Mouse (Mus musculus): Measurements from ENCODE around the gene Serbp1.

Serbp1 gene

GRCm38 (mm10) chr6:67235649-67236048, 2.3 kb upstream of the Serbp1 start:
- no peak for DNase-seq (ENCODE audit: low spot score)

- DNase-seq (ENCODE audit: low spot score), result no peak
These were observed 1.3 kb upstream of the Serbp1 start for GRCm38 (mm10) chr6:67236491-67237234.

DNA sequence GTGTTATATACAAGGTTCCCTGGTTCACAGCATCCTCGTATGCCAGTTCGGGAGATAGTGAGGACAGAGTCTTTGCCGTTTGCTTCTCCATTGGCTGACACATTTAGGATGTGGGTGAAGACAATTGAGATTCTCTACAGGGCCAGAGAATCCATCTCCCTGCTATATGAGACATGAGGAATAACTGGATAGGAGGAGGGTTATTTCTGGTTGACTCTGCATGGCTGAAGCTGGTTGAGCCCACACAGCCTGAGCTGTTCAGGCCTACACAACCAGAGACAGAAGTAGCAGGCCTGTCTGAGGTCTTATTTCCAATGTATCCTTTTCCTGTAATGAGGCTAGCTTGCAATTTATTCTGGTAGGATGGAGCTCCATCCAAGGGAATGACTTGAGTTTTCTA, 3.3 kb downstream of the Serbp1 start:
- no peak for DNase-seq (ENCODE audit: low spot score)

DNA sequence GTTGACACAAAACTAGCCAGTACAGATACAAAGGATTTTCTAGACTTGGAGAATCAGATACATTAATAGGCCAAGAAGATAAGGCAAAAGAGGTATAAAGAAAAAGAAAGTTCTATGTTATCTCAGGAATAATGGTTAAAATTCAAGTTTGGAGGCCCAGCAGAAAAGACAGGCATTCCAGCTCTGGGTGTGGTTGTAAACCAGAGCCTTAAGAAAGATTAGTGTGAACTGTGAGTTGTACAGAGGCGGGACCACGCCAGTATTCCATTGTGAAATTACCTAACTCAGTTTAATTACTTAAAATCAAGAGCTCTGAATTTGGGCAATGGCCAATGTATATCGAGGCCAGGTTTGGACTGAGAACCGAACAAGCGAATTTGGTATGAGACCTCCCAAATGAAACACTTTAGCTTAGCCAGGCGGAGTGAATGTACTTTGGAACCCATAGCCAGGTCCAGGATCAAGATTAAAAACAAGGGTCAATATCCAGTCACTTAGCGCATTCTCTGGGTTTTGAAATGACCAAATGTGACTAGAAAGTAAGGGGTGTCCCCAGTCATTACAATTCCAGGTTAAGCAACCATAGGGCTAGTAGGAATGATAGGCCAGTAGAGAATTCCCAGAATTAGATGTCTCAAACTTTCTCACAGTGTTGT, 5.9 kb downstream of the Serbp1 start:
- DNase-seq (ENCODE audit: low spot score), result no peak

- no peak for DNase-seq (ENCODE audit: low spot score)
These were observed 6.5 kb downstream of the Serbp1 start for GRCm38 (mm10) chr6:67244451-67244850.

GRCm38 (mm10) chr6:67251095-67251494, 13.1 kb downstream of the Serbp1 start:
- no peak for DNase-seq (ENCODE audit: low spot score)

- no peak for DNase-seq (ENCODE audit: low spot score)
These were observed 27.0 kb downstream of the Serbp1 start for GRCm38 (mm10) chr6:67264935-67265334.

DNA sequence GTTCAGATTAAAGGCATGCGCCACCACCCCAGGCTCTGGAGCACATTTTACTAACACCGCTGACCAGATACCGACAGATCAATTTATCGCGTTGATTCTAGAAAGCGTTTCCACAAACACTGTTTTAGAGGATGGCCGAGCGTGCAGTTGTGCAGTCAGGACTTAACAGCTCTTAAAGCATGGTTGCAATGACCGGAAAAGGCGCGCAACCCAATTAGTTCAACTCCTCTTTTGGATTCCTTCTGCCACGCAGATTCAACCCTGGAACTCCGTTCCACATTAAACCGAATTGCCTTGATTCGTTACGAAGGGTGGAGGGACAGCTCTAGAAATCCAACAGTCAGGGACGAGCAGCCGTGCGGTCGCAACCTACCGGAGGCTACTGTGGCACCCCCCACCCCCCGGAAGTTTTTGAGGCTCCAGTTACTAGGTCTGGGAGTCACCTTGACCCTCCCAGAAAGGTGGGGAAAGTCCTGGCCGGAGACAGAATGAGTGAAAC, 28.2 kb downstream of the Serbp1 start:
- peak; percentile 39 for DNase-seq (ENCODE audit: low spot score)

DNA sequence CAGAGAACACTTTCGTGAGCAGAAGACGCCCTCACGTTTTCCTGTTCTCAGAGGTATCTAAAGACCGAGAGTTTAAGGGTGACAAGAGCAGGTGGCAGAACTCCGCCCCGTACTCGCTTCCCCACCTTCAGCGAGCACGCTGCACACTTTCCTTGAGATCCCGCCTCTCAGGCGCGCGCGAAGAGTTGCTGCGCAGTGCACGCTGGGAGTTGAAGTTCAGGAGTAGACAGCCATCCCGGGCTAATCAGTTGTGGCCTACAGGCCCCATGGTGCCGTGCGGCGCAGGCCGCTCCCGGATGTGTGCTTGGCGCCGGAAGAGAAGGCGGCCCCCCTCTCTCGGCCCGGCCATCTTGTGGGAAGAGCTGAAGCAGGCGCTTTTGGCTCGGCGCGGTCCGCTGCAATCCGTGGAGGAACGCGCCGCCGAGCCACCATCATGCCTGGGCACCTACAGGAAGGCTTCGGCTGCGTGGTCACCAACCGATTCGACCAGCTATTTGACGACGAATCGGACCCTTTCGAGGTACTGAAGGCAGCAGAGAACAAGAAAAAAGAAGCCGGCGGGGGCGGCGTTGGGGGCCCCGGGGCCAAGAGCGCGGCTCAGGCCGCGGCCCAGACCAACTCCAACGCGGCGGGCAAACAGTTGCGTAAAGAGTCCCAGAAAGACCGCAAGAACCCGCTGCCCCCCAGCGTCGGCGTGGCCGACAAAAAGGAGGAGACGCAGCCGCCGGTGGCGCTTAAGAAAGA, 28.9 kb downstream of the Serbp1 start:
- peak; percentile 97 for DNase-seq (ENCODE audit: low spot score)

DNA sequence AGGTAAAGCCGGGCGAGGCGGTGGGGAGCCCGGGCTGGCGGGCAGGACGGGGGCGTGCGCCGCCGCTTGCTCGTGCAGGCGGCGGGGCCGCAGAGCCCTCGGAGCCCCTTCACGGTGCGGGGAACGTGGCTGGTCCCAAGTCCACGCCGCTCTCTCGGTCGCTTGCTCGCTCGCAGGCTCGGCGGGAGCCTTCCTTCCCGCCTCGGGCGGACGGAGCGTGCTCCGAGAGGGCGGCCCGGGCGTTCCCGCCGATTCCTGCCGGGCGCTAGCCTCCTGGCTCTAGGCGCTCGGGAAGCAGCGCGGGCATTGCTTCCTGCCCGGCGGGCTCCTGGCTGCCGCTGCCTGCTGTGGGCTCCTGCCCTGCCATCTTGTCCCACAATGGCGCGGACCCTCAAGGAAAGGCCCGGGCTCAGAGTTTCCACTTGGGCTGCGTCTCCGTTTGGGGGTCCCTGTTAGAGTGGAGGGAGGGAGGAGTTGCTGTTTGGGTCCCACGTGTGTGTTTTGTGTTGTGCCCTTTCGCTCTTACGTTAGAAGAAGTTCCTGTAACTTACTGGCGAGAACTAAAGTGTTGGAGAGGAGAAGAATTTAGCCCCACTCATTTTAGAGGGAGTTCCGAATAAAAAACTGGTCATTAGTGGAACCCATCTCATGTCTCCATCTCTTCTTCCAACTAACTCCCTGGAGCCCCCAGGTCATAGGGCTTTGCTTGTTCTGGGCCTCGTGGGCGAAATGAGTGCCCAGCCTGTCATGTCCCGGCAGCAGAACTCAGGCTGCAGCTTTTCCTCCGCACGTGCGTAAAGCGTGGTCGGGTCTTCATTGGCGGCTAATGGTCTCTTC, 29.6 kb downstream of the Serbp1 start:
- peak; percentile 17 for DNase-seq (ENCODE audit: low spot score)

GRCm38 (mm10) chr6:67268245-67268612, 30.3 kb downstream of the Serbp1 start:
- DNase-seq (ENCODE audit: low spot score), result no peak

DNA sequence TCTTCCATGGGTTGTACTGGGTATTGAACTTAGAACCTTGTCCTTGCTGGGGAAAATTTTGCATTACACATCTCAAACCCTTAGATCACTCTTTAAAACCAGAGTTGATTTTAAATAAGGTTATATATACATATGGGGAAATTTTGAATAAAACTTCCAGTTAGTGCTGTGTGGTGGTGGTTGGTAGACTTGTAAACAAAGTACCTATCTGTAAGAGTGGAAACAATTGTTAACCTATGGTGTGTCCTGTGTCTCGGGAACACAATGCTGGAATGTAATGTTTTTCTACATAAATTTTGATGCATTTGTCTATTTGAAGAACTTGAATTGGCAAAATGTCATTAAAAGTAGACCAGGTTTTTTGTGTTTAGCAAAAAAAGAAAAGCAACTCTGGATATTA, 31.0 kb downstream of the Serbp1 start:
- DNase-seq (ENCODE audit: low spot score), result no peak

DNA sequence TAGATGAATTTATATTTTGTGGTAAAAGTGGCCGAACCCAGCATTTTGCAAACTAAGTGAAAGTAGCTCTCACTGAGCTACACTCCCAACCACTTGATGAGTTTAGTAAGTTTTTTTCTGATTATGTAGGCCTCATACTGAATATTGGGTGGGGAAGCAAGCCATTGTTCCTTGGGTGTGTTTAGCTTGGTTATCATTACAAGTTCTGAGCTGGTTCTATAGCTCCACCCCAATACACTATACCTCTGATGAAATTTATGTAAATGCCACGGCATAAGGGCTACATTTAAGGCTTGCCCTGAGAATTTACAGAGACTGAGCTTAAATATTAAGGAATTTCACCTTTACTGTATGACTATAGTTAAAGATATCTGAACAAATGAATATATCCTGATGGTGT, 31.5 kb downstream of the Serbp1 start:
- no peak for DNase-seq (ENCODE audit: low spot score)

DNA sequence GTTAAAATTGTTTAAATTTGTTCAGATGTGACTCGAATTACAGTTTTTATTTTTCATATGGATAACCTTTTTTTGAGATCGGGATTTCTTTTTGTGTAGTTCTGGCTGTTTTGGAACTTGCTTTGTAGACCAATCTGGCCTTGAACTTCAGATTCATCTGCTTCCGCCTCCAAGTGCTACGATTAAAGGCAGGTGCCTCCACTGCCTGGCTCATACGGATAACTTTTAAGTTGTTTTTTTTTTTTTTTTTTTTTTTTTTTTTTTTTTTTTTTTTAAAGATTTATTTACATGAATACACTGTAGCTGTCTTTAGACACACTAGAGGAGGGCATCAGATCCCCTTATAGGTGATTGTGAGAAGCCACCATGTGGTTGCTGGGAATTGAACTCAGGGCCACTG, 40.0 kb downstream of the Serbp1 start:
- no peak for DNase-seq (ENCODE audit: low spot score)

GRCm38 (mm10) chr6:67281614-67282197, 43.7 kb downstream of the Serbp1 start:
- DNase-seq (ENCODE audit: low spot score), result no peak

GRCm38 (mm10) chr6:67282897-67283296, 44.9 kb downstream of the Serbp1 start:
- DNase-seq (ENCODE audit: low spot score), result no peak

- no peak for DNase-seq (ENCODE audit: low spot score)
These were observed 54.2 kb downstream of the Serbp1 start for GRCm38 (mm10) chr6:67292042-67292623.

GRCm38 (mm10) chr6:67296126-67296525, 58.1 kb downstream of the Serbp1 start:
- no peak for DNase-seq (ENCODE audit: low spot score)

DNA sequence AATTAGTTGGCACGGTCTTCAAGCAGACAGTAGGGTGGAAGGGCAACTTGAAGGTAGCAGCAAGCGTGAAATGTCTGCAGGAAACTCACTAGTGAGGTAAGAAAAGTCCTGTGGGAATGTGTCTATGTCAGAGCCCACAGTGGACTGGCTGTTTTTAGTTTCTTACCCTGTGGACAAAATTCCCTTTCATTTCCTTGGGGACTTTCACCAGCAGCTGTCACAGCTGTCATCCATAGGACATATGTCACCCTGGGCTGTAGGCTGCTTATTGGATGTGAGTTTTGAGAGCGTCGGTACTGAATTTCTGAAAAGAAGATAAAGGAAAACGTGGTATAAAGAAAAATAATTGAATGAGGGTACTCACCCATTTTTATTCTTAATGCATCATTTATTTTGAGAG, 60.8 kb downstream of the Serbp1 start:
- DNase-seq (ENCODE audit: low spot score), result no peak

DNA sequence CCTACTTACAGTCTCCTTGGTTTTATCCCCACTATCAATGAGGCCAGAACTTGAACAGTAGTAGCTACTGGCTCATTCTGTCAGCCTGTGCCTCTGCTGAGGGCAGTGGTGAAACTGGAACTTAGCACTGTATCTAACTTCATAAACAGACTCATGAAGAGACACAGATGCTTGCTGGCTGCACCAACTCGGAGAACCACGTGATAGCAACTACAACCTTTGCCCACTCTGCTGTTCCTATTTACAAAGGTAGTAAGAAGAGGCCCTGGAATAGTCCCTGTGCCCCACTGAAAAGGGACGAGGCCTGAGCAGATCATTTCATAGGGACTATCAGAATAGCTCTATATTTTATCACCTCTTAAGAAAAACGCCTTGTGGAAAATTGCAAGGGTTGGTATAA, 62.3 kb downstream of the Serbp1 start:
- DNase-seq (ENCODE audit: low spot score), result no peak

DNA sequence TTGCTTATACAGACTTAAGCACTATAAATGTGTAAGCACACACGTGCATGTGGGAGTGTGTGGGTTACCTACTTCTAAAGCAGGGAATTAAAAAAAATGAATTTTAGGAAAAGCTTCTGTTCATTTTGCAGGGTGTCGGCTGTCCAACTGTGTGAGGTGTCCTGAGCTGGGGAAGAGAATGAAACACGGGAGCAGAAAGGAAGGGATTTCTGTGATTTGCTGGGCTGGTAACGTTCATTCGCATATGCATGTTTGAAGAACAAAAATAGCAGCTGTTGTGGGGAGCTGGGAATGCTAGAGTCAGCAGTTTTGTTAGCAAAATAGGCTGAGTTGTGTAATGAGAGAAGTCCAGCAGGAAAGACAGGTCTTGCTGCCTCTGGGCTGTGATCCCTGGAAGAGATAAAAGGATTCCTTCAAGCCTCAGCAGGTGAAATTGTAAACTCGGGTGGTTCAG, 62.8 kb downstream of the Serbp1 start:
- DNase-seq (ENCODE audit: low spot score), result no peak

All from layer of hippocampus, adult 11-12 months (tissue).